Mouse (Mus musculus): Measurements from ENCODE around the gene Arl3. TPM values are rescaled to one million over a fixed set of nuclear protein-coding genes. Genes with fewer than 3 reads are reported as not detected.
A peak's percentile ranks its signal among the peaks of the same experiment; 100 is the strongest.

Arl3 gene
- polyA plus RNA-seq, 1 experiment, result 21.6 TPM

- Histone ChIP-seq H3K4me1 (replicated peaks; ENCODE audit: control insufficient read depth, insufficient read depth, low read length) (peaks cover 62% of the 10 kb centered on the region), H3K36me3 (ENCODE audit: control insufficient read depth, insufficient read depth, low read length) (no peaks in the 10 kb centered on the region), H3K27ac (ENCODE audit: control insufficient read depth, insufficient read depth, low read length) (peak overlapping the region; percentile 59; the same call in 1 of the 2 replicates), H3K4me3 (ENCODE audit: control insufficient read depth, insufficient read depth, low read length) (no peak overlapping the region), H3K27me3 (ENCODE audit: control insufficient read depth, insufficient read depth, low read length) (no peaks in the 10 kb centered on the region)
- TF ChIP-seq POLR2A (IDR thresholded peaks at IDR 0.05; ENCODE audit: control insufficient read depth, extremely low read depth, insufficient read depth, low read length, poor library complexity) (no peak), CTCF (IDR thresholded peaks at IDR 0.05; ENCODE audit: borderline replicate concordance, control insufficient read depth, extremely low read depth, insufficient read depth, low read length, poor library complexity) (no peak)
- DNase-seq, result no peak
- WGBS, result 86% methylated on average over 19 of the region's 19 CpGs
Observed at GRCm38 (mm10) chr19:46619001-46619400, 46.0 kb upstream of the Arl3 start.

GRCm38 (mm10) chr19:46618322-46618721 is 45.3 kb upstream of the Arl3 start:
- Histone ChIP-seq H3K27ac (ENCODE audit: control insufficient read depth, insufficient read depth, low read length) (peak overlapping the region; percentile 5; the same call in 1 of the 2 replicates), H3K4me3 (ENCODE audit: control insufficient read depth, insufficient read depth, low read length) (no peak overlapping the region), H3K4me1 (replicated peaks; ENCODE audit: control insufficient read depth, insufficient read depth, low read length) (peaks cover 67% of the 10 kb centered on the region), H3K36me3 (ENCODE audit: control insufficient read depth, insufficient read depth, low read length) (no peaks in the 10 kb centered on the region), H3K27me3 (ENCODE audit: control insufficient read depth, insufficient read depth, low read length) (no peaks in the 10 kb centered on the region)
- no peak for DNase-seq
- WGBS, result 51% methylated on average over 9 of the region's 9 CpGs
- no peak for TF ChIP-seq CTCF (IDR thresholded peaks at IDR 0.05; ENCODE audit: borderline replicate concordance, control insufficient read depth, extremely low read depth, insufficient read depth, low read length, poor library complexity)

- no peaks in the 10 kb centered on the region for H3K36me3 ChIP-seq (ENCODE audit: control insufficient read depth, insufficient read depth, low read length)
- H3K4me3 ChIP-seq (ENCODE audit: control insufficient read depth, insufficient read depth, low read length), result no peak overlapping the region
- H3K27me3 ChIP-seq (ENCODE audit: control insufficient read depth, insufficient read depth, low read length), result no peaks in the 10 kb centered on the region
- H3K27ac ChIP-seq (ENCODE audit: control insufficient read depth, insufficient read depth, low read length), result peak overlapping the region; percentile 31; the same call in 1 of the 2 replicates
- H3K4me1 ChIP-seq (replicated peaks; ENCODE audit: control insufficient read depth, insufficient read depth, low read length), result peaks cover 68% of the 10 kb centered on the region
- TF ChIP-seq CTCF (IDR thresholded peaks at IDR 0.05; ENCODE audit: borderline replicate concordance, control insufficient read depth, extremely low read depth, insufficient read depth, low read length, poor library complexity) (no peak), POLR2A (IDR thresholded peaks at IDR 0.05; ENCODE audit: control insufficient read depth, extremely low read depth, insufficient read depth, low read length, poor library complexity) (no peak)
- DNase-seq, result peak; percentile 18
- WGBS, result 53% methylated on average over 8 of the region's 8 CpGs
Observed at GRCm38 (mm10) chr19:46617361-46617760, 44.4 kb upstream of the Arl3 start.

- DNase-seq, result no peak
- H3K4me1 ChIP-seq (replicated peaks; ENCODE audit: control insufficient read depth, insufficient read depth, low read length), result peaks cover 62% of the 10 kb centered on the region
- no peaks in the 10 kb centered on the region for H3K36me3 ChIP-seq (ENCODE audit: control insufficient read depth, insufficient read depth, low read length)
- no peaks in the 10 kb centered on the region for H3K27me3 ChIP-seq (ENCODE audit: control insufficient read depth, insufficient read depth, low read length)
- H3K27ac ChIP-seq (ENCODE audit: control insufficient read depth, insufficient read depth, low read length), result no peak overlapping the region
- TF ChIP-seq POLR2A (IDR thresholded peaks at IDR 0.05; ENCODE audit: control insufficient read depth, extremely low read depth, insufficient read depth, low read length, poor library complexity), result no peak
- H3K4me3 ChIP-seq (ENCODE audit: control insufficient read depth, insufficient read depth, low read length), result no peak overlapping the region
- 93% methylated on average over 11 of the region's 11 CpGs for WGBS
Observed at GRCm38 (mm10) chr19:46616378-46616777, 43.4 kb upstream of the Arl3 start.

GRCm38 (mm10) chr19:46608158-46608557 is 35.2 kb upstream of the Arl3 start:
- WGBS, result 96% methylated on average over 7 of the region's 7 CpGs
- Histone ChIP-seq H3K27ac (ENCODE audit: control insufficient read depth, insufficient read depth, low read length) (no peak overlapping the region), H3K36me3 (ENCODE audit: control insufficient read depth, insufficient read depth, low read length) (peaks cover 9% of the 10 kb centered on the region; the same call in 1 of the 2 replicates), H3K4me1 (replicated peaks; ENCODE audit: control insufficient read depth, insufficient read depth, low read length) (peaks cover 24% of the 10 kb centered on the region), H3K27me3 (ENCODE audit: control insufficient read depth, insufficient read depth, low read length) (no peaks in the 10 kb centered on the region), H3K4me3 (ENCODE audit: control insufficient read depth, insufficient read depth, low read length) (no peak overlapping the region)
- no peak for DNase-seq
- TF ChIP-seq POLR2A (IDR thresholded peaks at IDR 0.05; ENCODE audit: control insufficient read depth, extremely low read depth, insufficient read depth, low read length, poor library complexity), result no peak
- TF ChIP-seq CTCF (IDR thresholded peaks at IDR 0.05; ENCODE audit: borderline replicate concordance, control insufficient read depth, extremely low read depth, insufficient read depth, low read length, poor library complexity), result no peak

GRCm38 (mm10) chr19:46607424-46607823 is 34.4 kb upstream of the Arl3 start:
- H3K4me3 ChIP-seq (ENCODE audit: control insufficient read depth, insufficient read depth, low read length), result no peak overlapping the region
- peaks cover 9% of the 10 kb centered on the region; the same call in 1 of the 2 replicates for H3K36me3 ChIP-seq (ENCODE audit: control insufficient read depth, insufficient read depth, low read length)
- WGBS, result 28% methylated on average over 7 of the region's 7 CpGs
- DNase-seq, result peak; percentile 48
- H3K27ac ChIP-seq (ENCODE audit: control insufficient read depth, insufficient read depth, low read length), result peak overlapping the region; percentile 10; the same call in 1 of the 2 replicates
- no peak for TF ChIP-seq POLR2A (IDR thresholded peaks at IDR 0.05; ENCODE audit: control insufficient read depth, extremely low read depth, insufficient read depth, low read length, poor library complexity)
- no peak for TF ChIP-seq CTCF (IDR thresholded peaks at IDR 0.05; ENCODE audit: borderline replicate concordance, control insufficient read depth, extremely low read depth, insufficient read depth, low read length, poor library complexity)
- H3K4me1 ChIP-seq (replicated peaks; ENCODE audit: control insufficient read depth, insufficient read depth, low read length), result peaks cover 22% of the 10 kb centered on the region
- no peaks in the 10 kb centered on the region for H3K27me3 ChIP-seq (ENCODE audit: control insufficient read depth, insufficient read depth, low read length)

- Histone ChIP-seq H3K27me3 (ENCODE audit: control insufficient read depth, insufficient read depth, low read length) (no peaks in the 10 kb centered on the region), H3K4me3 (ENCODE audit: control insufficient read depth, insufficient read depth, low read length) (no peak overlapping the region), H3K27ac (ENCODE audit: control insufficient read depth, insufficient read depth, low read length) (peak overlapping the region; percentile 10; the same call in 1 of the 2 replicates), H3K36me3 (ENCODE audit: control insufficient read depth, insufficient read depth, low read length) (peaks cover 9% of the 10 kb centered on the region; the same call in 1 of the 2 replicates), H3K4me1 (replicated peaks; ENCODE audit: control insufficient read depth, insufficient read depth, low read length) (peaks cover 20% of the 10 kb centered on the region)
- TF ChIP-seq POLR2A (IDR thresholded peaks at IDR 0.05; ENCODE audit: control insufficient read depth, extremely low read depth, insufficient read depth, low read length, poor library complexity), result no peak
- TF ChIP-seq CTCF (IDR thresholded peaks at IDR 0.05; ENCODE audit: borderline replicate concordance, control insufficient read depth, extremely low read depth, insufficient read depth, low read length, poor library complexity), result no peak
- 28% methylated on average over 13 of the region's 13 CpGs for WGBS
- DNase-seq, result no peak
Observed at GRCm38 (mm10) chr19:46606718-46607117, 33.7 kb upstream of the Arl3 start.

Data from thymus, adult 2 months (tissue).